Mouse (Mus musculus): ENCODE data around the gene Hdac6.

DNA sequence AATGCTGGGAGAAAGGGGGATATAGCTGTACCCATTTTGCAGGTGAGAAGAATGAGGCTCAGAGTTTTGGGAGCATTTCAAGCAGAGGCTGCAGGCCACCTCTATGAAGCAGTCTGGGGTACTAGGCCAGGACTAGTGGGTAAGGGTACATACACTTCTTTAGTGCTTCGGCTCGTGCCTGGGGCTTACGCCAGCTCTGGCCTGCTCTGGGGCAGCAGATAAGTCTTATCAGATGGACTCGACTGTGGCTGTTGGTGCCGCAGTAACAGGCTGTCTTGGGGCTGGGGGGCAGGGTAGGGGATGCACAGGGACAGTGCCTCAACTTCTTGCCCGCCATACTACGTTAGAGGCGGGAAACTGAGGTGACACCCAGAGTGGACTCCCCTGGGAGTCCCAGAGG is 20.5 kb upstream of the Hdac6 start:
- no peak for TF ChIP-seq POLR2A (IDR thresholded peaks at IDR 0.05; ENCODE audit: insufficient read depth, low read depth, low read length)
- no peak for TF ChIP-seq CTCF (IDR thresholded peaks at IDR 0.05)
